In the genomic region with DNA sequence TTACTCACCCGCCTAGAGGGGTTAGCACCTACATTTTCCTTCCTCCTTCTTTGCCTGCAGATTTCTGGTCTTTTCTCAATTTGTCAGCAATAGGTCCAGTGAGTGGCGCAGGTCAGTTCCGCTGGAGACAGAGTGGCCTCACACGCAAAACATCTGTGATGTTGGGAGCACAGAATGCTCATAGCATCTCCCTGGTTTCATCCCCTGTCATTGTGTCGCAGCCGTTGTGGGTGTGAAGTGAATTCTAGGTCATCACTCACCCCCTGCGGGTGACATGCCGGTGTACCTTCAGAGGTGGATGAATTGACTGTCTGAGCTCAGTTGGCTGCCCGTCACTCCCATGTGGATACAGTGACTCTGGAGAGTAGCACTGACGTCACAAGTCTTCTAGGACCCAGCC, we compare ENCODE assay signal across 22 mouse cellular contexts. TPM values are rescaled to one million over a fixed set of nuclear protein-coding genes. Genes with fewer than 3 reads are reported as not detected.
"Had no signal": no experiment of that assay in that cellular context is flagged by ENCODE, and none has a peak within 500 bp of the region (broad histone marks: within the 10 kb centered on the region; RNA-seq: fewer than 3 reads in every experiment).

No protein-coding gene starts in this region.

- H3K9me3 ChIP-seq: neural tube, embryonic 15.5 days; stomach, embryonic 15.5 days had no signal

- H3K4me2 ChIP-seq: neural tube, embryonic 15.5 days; stomach, embryonic 15.5 days had no signal

- H3K27me3 ChIP-seq: neural tube, embryonic 15.5 days; stomach, embryonic 15.5 days had no signal

- H3K4me1 ChIP-seq: stomach, embryonic 15.5 days had no signal

- H3K4me3 ChIP-seq: neural tube, embryonic 15.5 days; stomach, embryonic 15.5 days had no signal

- H3K36me3 ChIP-seq: neural tube, embryonic 15.5 days; stomach, embryonic 15.5 days had no signal

- DNase-seq: retina, postnatal 1 day; right cerebral cortex, adult 18-20 months; right cerebral cortex, postnatal 14 days; right cerebral cortex, postnatal 25 days; right cerebral cortex, postnatal 4 days; spleen, adult 18-20 months; thymus, adult 18-20 months; thymus, adult 2 months; thymus, postnatal 14 days; thymus, postnatal 25 days; thymus, postnatal 36 days; thymus, postnatal 4 days had no signal

- H3K9ac ChIP-seq: neural tube, embryonic 15.5 days; stomach, embryonic 15.5 days had no signal

- H3K27ac ChIP-seq: neural tube, embryonic 15.5 days; stomach, embryonic 15.5 days; stomach, postnatal 0 days had no signal

RNA-seq across cellular contexts. Expression of gene Fcrl6, which starts 9.0 kb away (rescaled TPM):
- polyA plus RNA-seq: small intestine, adult 2 months; stomach, embryonic 14.5 days; stomach, embryonic 15.5 days; stomach, embryonic 16.5 days; stomach, postnatal 0 days; testis, adult 2 months; thymus, adult 2 months; urinary bladder, adult 2 months had no signal

RNA-seq across cellular contexts. Expression of gene Slamf8, which starts 20.9 kb away (rescaled TPM):
- polyA plus RNA-seq: neural tube, embryonic 14.5 days; neural tube, embryonic 15.5 days; stomach, embryonic 14.5 days; testis, adult 2 months had no signal

RNA-seq across cellular contexts. Expression of gene Dusp23, which starts 21.5 kb away (rescaled TPM):
- total RNA-seq: neutrophil, adult 5-6 weeks had no signal

RNA-seq across cellular contexts. Expression of gene Vsig8, which starts 55.6 kb away (rescaled TPM):
- total RNA-seq: neutrophil, adult 5-6 weeks had no signal
